ENCODE assay signal across 15 mouse cellular contexts in the genomic region with DNA sequence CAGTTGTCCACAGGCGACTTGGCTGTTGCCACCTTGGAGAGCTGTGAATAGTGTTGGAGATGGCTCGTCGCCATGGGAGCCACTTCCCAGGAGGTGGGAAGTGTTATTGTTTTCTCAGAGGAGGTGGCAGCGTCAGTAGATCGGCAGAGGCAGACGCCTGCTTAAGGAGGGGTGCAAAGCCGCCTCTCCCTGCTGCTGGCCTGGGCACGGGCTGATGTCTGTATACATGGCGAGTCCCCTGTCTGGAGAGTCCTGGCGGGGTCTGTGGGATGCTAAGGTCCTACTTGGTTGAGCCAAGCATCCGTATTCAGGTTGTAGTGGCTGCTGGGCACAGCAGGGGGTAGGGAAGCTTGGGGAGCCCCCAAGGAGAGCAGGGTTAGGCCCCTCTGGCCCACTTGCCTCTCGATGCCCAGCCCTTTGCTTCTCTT. TPM values are rescaled to one million over a fixed set of nuclear protein-coding genes. Genes with fewer than 3 reads are reported as not detected.
DNase-seq lines count a peak whose midpoint lies in the region; ATAC-seq and TF ChIP-seq lines count a peak whose summit lies in the region.
"Had no signal": no experiment of that assay in that cellular context is flagged by ENCODE, and none has a peak within 500 bp of the region (broad histone marks: within the 10 kb centered on the region; RNA-seq: fewer than 3 reads in every experiment).

No protein-coding gene starts in this region.

- no peak overlapping the region for H3K27ac ChIP-seq in hindbrain, postnatal 0 days
- H3K27ac ChIP-seq in hindbrain, embryonic 13.5 days, result no peak overlapping the region
- H3K27ac ChIP-seq in midbrain, embryonic 16.5 days (ENCODE audit: low read length), result no peak overlapping the region
- H3K27ac ChIP-seq in liver, postnatal 0 days (ENCODE audit: low read depth), result no peak overlapping the region
- H3K27ac ChIP-seq: limb, embryonic 15.5 days; macrophage had no signal

- peaks cover 16% of the 10 kb centered on the region; the same call in 1 of the 2 replicates for H3K4me1 ChIP-seq in hindbrain, postnatal 0 days (ENCODE audit: insufficient read depth, low read length)
- peaks cover 23% of the 10 kb centered on the region for H3K4me1 ChIP-seq in hindbrain, embryonic 13.5 days (replicated peaks)
- peaks cover 6% of the 10 kb centered on the region; the same call in 1 of the 2 replicates for H3K4me1 ChIP-seq in midbrain, embryonic 16.5 days (ENCODE audit: control insufficient read depth, insufficient read depth, low read length)
- no peaks in the 10 kb centered on the region for H3K4me1 ChIP-seq in liver, postnatal 0 days (ENCODE audit: insufficient read depth)

- no peak for TF ChIP-seq EP300 in liver, postnatal 0 days (IDR thresholded peaks at IDR 0.05; ENCODE audit: low read depth)

- no peak for TF ChIP-seq CTCF in hindbrain, postnatal 0 days (IDR thresholded peaks at IDR 0.05; ENCODE audit: low read depth)
- no peak for TF ChIP-seq CTCF in brain, embryonic 14.5 days (IDR thresholded peaks at IDR 0.05; ENCODE audit: borderline replicate concordance, extremely low read depth, insufficient read depth, insufficient read length)
- TF ChIP-seq CTCF in liver, postnatal 0 days (IDR thresholded peaks at IDR 0.05; ENCODE audit: low read depth), result no peak

- no peak overlapping the region for H3K9ac ChIP-seq in hindbrain, postnatal 0 days (replicated peaks; ENCODE audit: low read length)
- H3K9ac ChIP-seq in hindbrain, embryonic 13.5 days, result no peak overlapping the region
- 0 out of 2 replicates have a peak overlapping the region, but pooled peaks have one; percentile 30 for H3K9ac ChIP-seq in midbrain, embryonic 16.5 days (ENCODE audit: low read depth, low read length)
- no peak overlapping the region for H3K9ac ChIP-seq in liver, postnatal 0 days (replicated peaks)
- H3K9ac ChIP-seq: limb, embryonic 15.5 days; lung, embryonic 14.5 days had no signal

- H3K4me2 ChIP-seq in hindbrain, postnatal 0 days (ENCODE audit: low read depth, low read length), result no peak overlapping the region
- no peak overlapping the region for H3K4me2 ChIP-seq in hindbrain, embryonic 13.5 days
- H3K4me2 ChIP-seq in midbrain, embryonic 16.5 days (ENCODE audit: low read length), result no peak overlapping the region
- H3K4me2 ChIP-seq in liver, postnatal 0 days (ENCODE audit: low read depth, low read length), result no peak overlapping the region
- H3K4me2 ChIP-seq: limb, embryonic 15.5 days; lung, embryonic 14.5 days had no signal

- no peak for ATAC-seq in hindbrain, postnatal 0 days
- no peak for ATAC-seq in hindbrain, embryonic 13.5 days (ENCODE audit: low FRiP score)
- ATAC-seq in midbrain, embryonic 16.5 days, result no peak
- no peak for ATAC-seq in liver, postnatal 0 days

- H3K27me3 ChIP-seq in hindbrain, postnatal 0 days (ENCODE audit: insufficient read depth, low read length), result no peaks in the 10 kb centered on the region
- H3K27me3 ChIP-seq in hindbrain, embryonic 13.5 days, result no peaks in the 10 kb centered on the region
- no peaks in the 10 kb centered on the region for H3K27me3 ChIP-seq in midbrain, embryonic 16.5 days (ENCODE audit: control insufficient read depth, insufficient read depth, low read depth, low read length)
- 0 out of 2 replicates have a peak, but pooled peaks cover 3% of the 10 kb centered on the region for H3K27me3 ChIP-seq in liver, postnatal 0 days (ENCODE audit: insufficient read depth, low read length)

- WGBS in hindbrain, postnatal 0 days, result 20% methylated on average over 12 of the region's 12 CpGs
- WGBS in hindbrain, embryonic 13.5 days, result 25% methylated on average over 12 of the region's 12 CpGs
- 24% methylated on average over 12 of the region's 12 CpGs for WGBS in midbrain, embryonic 16.5 days
- WGBS in liver, postnatal 0 days (ENCODE audit: insufficient replicate concordance), result 67% methylated on average over 12 of the region's 12 CpGs

- DNase-seq in hindbrain, postnatal 0 days (ENCODE audit: low spot score), result peak; percentile 48
- DNase-seq in brain, embryonic 14.5 days (ENCODE audit: low read depth), result peak; percentile 68
- peak; percentile 69 for DNase-seq in cerebellum, adult 9-10 months
- no peak for DNase-seq in left cerebral cortex, adult 8-10 months (ENCODE audit: low spot score in 2 of 2)
- no peak for DNase-seq in liver, postnatal 0 days
- DNase-seq: gastrocnemius, postnatal 14 days; kidney, adult 9 months; kidney, postnatal 4 days; lung, embryonic 14.5 days; thymus, postnatal 14 days had no signal

- peaks cover 2% of the 10 kb centered on the region; the same call in 1 of the 2 replicates for H3K9me3 ChIP-seq in hindbrain, postnatal 0 days (ENCODE audit: low read length)
- H3K9me3 ChIP-seq in hindbrain, embryonic 13.5 days, result no peaks in the 10 kb centered on the region
- 0 out of 2 replicates have a peak, but pooled peaks cover 2% of the 10 kb centered on the region for H3K9me3 ChIP-seq in midbrain, embryonic 16.5 days (replicated peaks; ENCODE audit: control insufficient read depth, low read length, poor library complexity, severe bottlenecking)
- no peaks in the 10 kb centered on the region for H3K9me3 ChIP-seq in liver, postnatal 0 days (ENCODE audit: low read length)
- H3K9me3 ChIP-seq: limb, embryonic 15.5 days had no signal

- H3K36me3 ChIP-seq in hindbrain, postnatal 0 days (ENCODE audit: insufficient read depth, low read length), result no peaks in the 10 kb centered on the region
- no peaks in the 10 kb centered on the region for H3K36me3 ChIP-seq in hindbrain, embryonic 13.5 days
- H3K36me3 ChIP-seq in midbrain, embryonic 16.5 days (ENCODE audit: control insufficient read depth, insufficient read depth, low read length), result no peaks in the 10 kb centered on the region
- no peaks in the 10 kb centered on the region for H3K36me3 ChIP-seq in liver, postnatal 0 days (replicated peaks; ENCODE audit: insufficient read depth, low read length)
- H3K36me3 ChIP-seq: limb, embryonic 15.5 days had no signal

- no peak overlapping the region for H3K4me3 ChIP-seq in hindbrain, postnatal 0 days (ENCODE audit: low read length)
- H3K4me3 ChIP-seq in hindbrain, embryonic 13.5 days, result no peak overlapping the region
- H3K4me3 ChIP-seq in midbrain, embryonic 16.5 days (ENCODE audit: low read depth, low read length), result no peak overlapping the region
- H3K4me3 ChIP-seq in liver, postnatal 0 days (ENCODE audit: low read depth, low read length), result no peak overlapping the region
- H3K4me3 ChIP-seq: limb, embryonic 15.5 days had no signal

- no peak for TF ChIP-seq POLR2A in brain, embryonic 14.5 days (IDR thresholded peaks at IDR 0.05; ENCODE audit: borderline replicate concordance, extremely low read depth, insufficient read depth, insufficient read length, poor library complexity, severe bottlenecking)

RNA-seq across cellular contexts. Expression of a gene that starts 11.7 kb away (rescaled TPM):
- 1.4 and 3.8 TPM in 2 replicates for total RNA-seq in hindbrain, postnatal 0 days (2014; rRNA removed)
- 6.9 and 7.5 TPM in 2 replicates for polyA plus RNA-seq in hindbrain, postnatal 0 days (2015; fragmentation: Nextera tagmentation; extraction: Ambion mirVana)
- polyA plus RNA-seq in hindbrain, embryonic 13.5 days (2015; fragmentation: Nextera tagmentation; extraction: Ambion mirVana), result 1.6 and 2.0 TPM in 2 replicates
- 2.6 and 3.0 TPM in 2 replicates for polyA plus RNA-seq in brain, embryonic 14.5 days (2012; rRNA removed)
- polyA plus RNA-seq in midbrain, embryonic 16.5 days (2015; fragmentation: Nextera tagmentation; extraction: Ambion mirVana), result 6.8 and 23.7 TPM in 2 replicates
- 10 to 100 TPM; 84.0 to 92.2 (median 89.0) TPM for total RNA-seq in left cerebral cortex, adult 8-10 months (2022)
- polyA plus RNA-seq in liver, postnatal 0 days (2015; fragmentation: Nextera tagmentation; extraction: Ambion mirVana), result 4.5 and 4.6 TPM in 2 replicates
- total RNA-seq: hematopoietic stem cell, adult 5-6 weeks had no signal
- polyA plus RNA-seq: macrophage had no signal

Comparison
In these comparisons a context has a peak if more than half of its experiments do, and no peak if none do; other contexts are left out.
1. DNase-seq: peak in hindbrain, postnatal 0 days (single experiment), brain, embryonic 14.5 days (single experiment) and cerebellum, adult 9-10 months (single experiment); none in left cerebral cortex, adult 8-10 months (0 of 2) and liver, postnatal 0 days (single experiment).